Mouse (Mus musculus): ENCODE data around the gene Folr1.

DNA sequence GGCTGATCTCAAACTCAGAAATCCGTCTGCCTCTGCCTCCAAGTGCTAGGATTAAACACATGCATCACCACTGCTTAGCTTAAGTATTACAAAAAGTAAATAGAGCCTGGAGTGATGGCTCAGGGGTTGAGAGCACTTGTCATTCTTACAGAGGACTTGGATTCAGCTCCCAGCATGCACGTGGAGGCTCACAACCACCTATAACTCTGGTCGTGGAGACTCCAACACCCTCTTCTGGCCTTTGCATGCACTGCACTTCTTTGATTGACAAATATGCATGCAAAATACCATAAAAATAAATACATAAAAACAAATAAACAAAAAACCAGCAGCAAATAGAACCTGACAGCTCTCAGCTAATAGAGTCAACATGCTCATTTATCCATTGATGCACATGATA is 8.3 kb downstream of the Folr1 start:
- TF ChIP-seq CTCF (IDR thresholded peaks at IDR 0.05; ENCODE audit: extremely low read depth, insufficient read depth, low read length) (no peak), POLR2A (IDR thresholded peaks at IDR 0.05; ENCODE audit: extremely low read depth, insufficient read depth, low read length) (no peak)
